Mouse (Mus musculus) thymus, adult 2 months (tissue): ENCODE data around the gene Gm11559.

ENCODE experiments used
- CTCF ChIP-seq: fragments of 200-500 bp; IDR thresholded peaks from 2 replicates; pipeline ENCODE4 v1.5.1; 2012; ENCODE audit warnings: mild to moderate bottlenecking, control low read depth, low read length, moderate library complexity, borderline replicate concordance; ENCODE audit not compliant: control insufficient read depth, poor library complexity, insufficient read depth; ENCODE audit errors: extremely low read depth
- POLR2A ChIP-seq: fragments of 200-500 bp; IDR thresholded peaks from 2 replicates; pipeline ENCODE4 v1.6.1; 2012; ENCODE audit warnings: mild to moderate bottlenecking, low read length, control low read depth, moderate library complexity; ENCODE audit not compliant: control insufficient read depth, poor library complexity, insufficient read depth; ENCODE audit errors: extremely low read depth

DNA sequence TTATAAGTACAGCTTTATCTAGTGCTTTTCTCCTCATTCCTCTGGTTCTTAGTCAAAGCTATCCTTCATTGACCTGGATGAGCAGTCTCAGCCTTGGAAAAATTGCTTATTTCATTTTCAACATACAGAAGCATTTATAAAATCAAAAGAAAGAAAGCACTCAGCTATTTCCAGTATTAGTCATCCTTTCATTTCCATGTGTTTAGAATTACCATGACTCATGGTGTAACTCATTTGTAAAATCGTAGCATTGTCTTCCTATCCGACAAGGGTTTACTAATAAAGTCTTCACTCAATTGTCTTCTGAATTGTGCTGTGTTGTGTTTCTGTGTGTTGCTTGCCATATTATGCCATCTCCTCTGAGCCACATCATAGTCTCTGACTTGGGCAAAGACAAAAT, 5.5 kb upstream of the Gm11559 start:
- TF ChIP-seq CTCF = no peak
- no peak for TF ChIP-seq POLR2A
